ENCODE assay signal across 10 mouse cellular contexts in the genomic region with DNA sequence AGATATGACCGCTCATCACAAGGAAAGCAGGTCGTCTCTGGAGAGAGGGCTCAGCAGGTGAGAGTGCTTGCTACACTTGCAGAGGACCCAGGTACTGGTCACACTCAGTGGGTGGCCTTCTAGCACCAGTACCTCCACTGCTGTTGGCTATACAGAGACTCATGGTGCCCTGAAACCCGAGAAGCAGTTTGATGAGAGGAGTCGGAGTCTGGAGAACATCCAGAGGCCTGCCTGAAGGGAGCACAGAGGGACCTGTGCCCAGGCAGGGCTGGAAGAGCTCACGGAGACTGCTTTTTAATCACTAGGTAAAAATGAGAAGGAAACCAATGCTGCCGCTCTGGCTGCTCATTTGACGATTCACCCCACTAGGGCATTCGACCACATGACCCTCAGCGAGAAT.
"Had no signal": no experiment of that assay in that cellular context is flagged by ENCODE, and none has a peak within 500 bp of the region (broad histone marks: within the 10 kb centered on the region; RNA-seq: fewer than 3 reads in every experiment).

No protein-coding gene starts in this region.

- DNase-seq: kidney, postnatal 14 days; lung, adult 18-20 months had no signal

- ATAC-seq: midbrain, embryonic 15.5 days had no signal

- H3K27ac ChIP-seq: kidney, embryonic 15.5 days; left cerebral cortex, adult 2 months; limb, embryonic 13.5 days; liver, embryonic 14.5 days; midbrain, embryonic 10.5 days; midbrain, embryonic 15.5 days; neural tube, embryonic 12.5 days; stomach, postnatal 0 days had no signal

- H3K4me1 ChIP-seq: kidney, embryonic 15.5 days; midbrain, embryonic 10.5 days; midbrain, embryonic 15.5 days; neural tube, embryonic 12.5 days had no signal

- H3K27me3 ChIP-seq: kidney, embryonic 15.5 days; limb, embryonic 13.5 days; midbrain, embryonic 15.5 days; neural tube, embryonic 12.5 days had no signal

- H3K9ac ChIP-seq: kidney, embryonic 15.5 days; limb, embryonic 13.5 days; liver, embryonic 14.5 days; midbrain, embryonic 15.5 days; neural tube, embryonic 12.5 days had no signal

- H3K4me3 ChIP-seq: kidney, embryonic 15.5 days; left cerebral cortex, adult 2 months; limb, embryonic 13.5 days; midbrain, embryonic 10.5 days; midbrain, embryonic 15.5 days; neural tube, embryonic 12.5 days had no signal

- H3K36me3 ChIP-seq: kidney, embryonic 15.5 days; limb, embryonic 13.5 days; midbrain, embryonic 10.5 days; midbrain, embryonic 15.5 days; neural tube, embryonic 12.5 days had no signal

- H3K4me2 ChIP-seq: kidney, embryonic 15.5 days; limb, embryonic 13.5 days; midbrain, embryonic 15.5 days; neural tube, embryonic 12.5 days had no signal

- H3K9me3 ChIP-seq: kidney, embryonic 15.5 days; limb, embryonic 13.5 days; midbrain, embryonic 10.5 days; midbrain, embryonic 15.5 days; neural tube, embryonic 12.5 days had no signal
